Comparison of ENCODE assay signal across 8 mouse cellular contexts in genomic region chr11:97440441-97440881, GRCm38 (mm10). TPM values are rescaled to one million over a fixed set of nuclear protein-coding genes. Genes with fewer than 3 reads are reported as not detected.
A peak's percentile ranks its signal among the peaks of the same experiment; 100 is the strongest.
DNase-seq lines count a peak whose midpoint lies in the region; ATAC-seq and TF ChIP-seq lines count a peak whose summit lies in the region.

No protein-coding gene starts in this region.

- DNase-seq in gastrocnemius, adult 2 months, result peak; percentile 60
- DNase-seq in gastrocnemius, adult 8-10 months (ENCODE audit: low spot score in 2 of 2), result no peak
- DNase-seq in neural tube, embryonic 10.5 days (ENCODE audit: extremely low spot score, low spot score), result peak; percentile 36
- no peak for DNase-seq in cerebellum, postnatal 36 days
- DNase-seq in gastrocnemius, postnatal 36 days, result no peak

- TF ChIP-seq CTCF in gastrocnemius, adult 2 months (IDR thresholded peaks at IDR 0.05), result no peak
- TF ChIP-seq CTCF in E14TG2a.4 (conservative IDR thresholded peaks at IDR 0.05; ENCODE audit: low read length), result no peak

- peak overlapping the region; percentile 94 for H3K27ac ChIP-seq in gastrocnemius, adult 2 months
- no peak overlapping the region for H3K27ac ChIP-seq in forebrain, embryonic 13.5 days
- H3K27ac ChIP-seq in limb, embryonic 12.5 days, result peak overlapping the region; percentile 78

- ATAC-seq in forebrain, embryonic 13.5 days, result no peak
- peak; percentile 21; the same call in 1 of the 2 replicates for ATAC-seq in limb, embryonic 12.5 days (ENCODE audit: insufficient number of reproducible peaks, insufficient read depth, low FRiP score, low TSS enrichment, low read depth)

- H3K9ac ChIP-seq in forebrain, embryonic 13.5 days, result peak overlapping the region; percentile 54
- H3K9ac ChIP-seq in limb, embryonic 12.5 days (replicated peaks), result peak overlapping the region; percentile 77

- peaks cover 23% of the 10 kb centered on the region for H3K27me3 ChIP-seq in E14TG2a.4 (ENCODE audit: insufficient read depth, low read length)
- peaks cover 61% of the 10 kb centered on the region for H3K27me3 ChIP-seq in forebrain, embryonic 13.5 days
- peaks cover 23% of the 10 kb centered on the region for H3K27me3 ChIP-seq in limb, embryonic 12.5 days

- peak overlapping the region; percentile 55 for H3K4me2 ChIP-seq in forebrain, embryonic 13.5 days
- H3K4me2 ChIP-seq in limb, embryonic 12.5 days, result peak overlapping the region; percentile 84

- H3K4me1 ChIP-seq in E14TG2a.4 (replicated peaks; ENCODE audit: low read depth, low read length), result peaks cover 92% of the 10 kb centered on the region
- peaks cover 31% of the 10 kb centered on the region for H3K4me1 ChIP-seq in forebrain, embryonic 13.5 days
- H3K4me1 ChIP-seq in limb, embryonic 12.5 days (replicated peaks), result peaks cover 74% of the 10 kb centered on the region

- 5% methylated on average over 32 of the region's 34 CpGs for WGBS in forebrain, embryonic 13.5 days
- WGBS in limb, embryonic 12.5 days, result 2% methylated on average over 34 of the region's 34 CpGs

- peaks cover 31% of the 10 kb centered on the region for H3K36me3 ChIP-seq in E14TG2a.4 (ENCODE audit: insufficient read depth, low read length)
- H3K36me3 ChIP-seq in forebrain, embryonic 13.5 days (ENCODE audit: poor library complexity, severe bottlenecking), result no peaks in the 10 kb centered on the region
- peaks cover 18% of the 10 kb centered on the region for H3K36me3 ChIP-seq in limb, embryonic 12.5 days

- intact Hi-C loops in gastrocnemius, adult 2 months (cut with DNase I), result no loop called here
- intact Hi-C loops in gastrocnemius, postnatal 36 days (cut with DNase I), result no loop called here

- H3K9me3 ChIP-seq in E14TG2a.4 (ENCODE audit: low read length), result no peaks in the 10 kb centered on the region
- no peaks in the 10 kb centered on the region for H3K9me3 ChIP-seq in forebrain, embryonic 13.5 days (replicated peaks)
- no peaks in the 10 kb centered on the region for H3K9me3 ChIP-seq in limb, embryonic 12.5 days

- H3K4me3 ChIP-seq in gastrocnemius, adult 2 months, result peak overlapping the region; percentile 85
- peak overlapping the region; percentile 83 for H3K4me3 ChIP-seq in E14TG2a.4 (replicated peaks; ENCODE audit: low read length)
- peak overlapping the region; percentile 38 for H3K4me3 ChIP-seq in forebrain, embryonic 13.5 days
- peak overlapping the region; percentile 69 for H3K4me3 ChIP-seq in limb, embryonic 12.5 days (replicated peaks)

RNA-seq across cellular contexts. Expression of gene Arhgap23, which starts 25.1 kb away (rescaled TPM):
- total RNA-seq in gastrocnemius, adult 2 months (2021), result 1 to 10 TPM; 5.9 to 7.5 TPM
- total RNA-seq in gastrocnemius, adult 8-10 months (2022), result 1 to 10 TPM; 3.4 to 5.2 (median 4.5) TPM
- polyA plus RNA-seq in forebrain, embryonic 13.5 days (2015; fragmentation: Nextera tagmentation; extraction: Ambion mirVana), result 3.6 and 4.4 TPM in 2 replicates
- 7.3 and 7.4 TPM in 2 replicates for polyA plus RNA-seq in limb, embryonic 12.5 days (2016; fragmentation: Nextera tagmentation; extraction: Ambion mirVana)
- total RNA-seq in gastrocnemius, postnatal 36 days (2021), result 1 to 10 TPM; 5.4 to 6.6 TPM

RNA-seq across cellular contexts. Expression of gene 4933428G20Rik, which starts 59.7 kb away (rescaled TPM):
- not detected for total RNA-seq in gastrocnemius, adult 2 months (2021)
- not detected for total RNA-seq in gastrocnemius, adult 8-10 months (2022)
- polyA plus RNA-seq in forebrain, embryonic 13.5 days (2015; fragmentation: Nextera tagmentation; extraction: Ambion mirVana), result 0.46 and 1.0 TPM in 2 replicates
- 0.36 and 1.4 TPM in 2 replicates for polyA plus RNA-seq in limb, embryonic 12.5 days (2016; fragmentation: Nextera tagmentation; extraction: Ambion mirVana)
- total RNA-seq in gastrocnemius, postnatal 36 days (2021), result not detected

Comparison
In these comparisons a context has a peak if more than half of its experiments do, and no peak if none do; other contexts are left out.
1. DNase-seq: peak in gastrocnemius, adult 2 months (single experiment) and neural tube, embryonic 10.5 days (single experiment); none in gastrocnemius, adult 8-10 months (0 of 2), cerebellum, postnatal 36 days (0 of 2) and gastrocnemius, postnatal 36 days (0 of 2).
2. Peak in every context shown above with its lines, with median percentiles within 50 percentile points of each other: H3K4me3 ChIP-seq.